Mouse (Mus musculus) liver, embryonic 15.5 days (tissue): Measurements from ENCODE around the gene Cep104. TPM values are rescaled to one million over a fixed set of nuclear protein-coding genes. Genes with fewer than 3 reads are reported as not detected.

Source experiments
- ATAC-seq: fragments of 200-750 bp; cut with Nextera tagmentation; 2 replicates; pipeline ENCODE4 v1.8.0; 2017; ENCODE audit warnings: moderate number of reproducible peaks, mild to moderate bottlenecking, moderate library complexity; ENCODE audit not compliant: insufficient read depth
- H3K27ac ChIP-seq: fragments of 300-500 bp; sonication (generic); replicated peaks from 2 replicates; pipeline ENCODE4 v1.5.1; 2015; ENCODE audit warnings: mild to moderate bottlenecking, inconsistent platforms
- H3K27me3 ChIP-seq: fragments of 300-500 bp; sonication (generic); 2 replicates; pipeline ENCODE4 v1.6.1; 2015; ENCODE audit warnings: mild to moderate bottlenecking, inconsistent platforms
- H3K36me3 ChIP-seq: fragments of 300-500 bp; sonication (generic); replicated peaks from 2 replicates; pipeline ENCODE4 v1.6.1; 2015; ENCODE audit warnings: moderate library complexity, mild to moderate bottlenecking, inconsistent platforms
- H3K4me1 ChIP-seq: fragments of 300-500 bp; sonication (generic); replicated peaks from 2 replicates; pipeline ENCODE4 v1.6.1; 2015; ENCODE audit warnings: inconsistent platforms
- H3K4me2 ChIP-seq: fragments of 300-500 bp; sonication (generic); 2 replicates; pipeline ENCODE4 v1.6.1; 2015; ENCODE audit warnings: moderate library complexity, mild to moderate bottlenecking, inconsistent platforms
- H3K4me3 ChIP-seq: fragments of 300-500 bp; sonication (generic); replicated peaks from 2 replicates; pipeline ENCODE4 v1.5.1; 2015; ENCODE audit warnings: mild to moderate bottlenecking, inconsistent platforms
- H3K9ac ChIP-seq: fragments of 300-500 bp; sonication (generic); 2 replicates; pipeline ENCODE4 v1.6.1; 2015; ENCODE audit warnings: moderate library complexity, mild to moderate bottlenecking, inconsistent platforms
- H3K9me3 ChIP-seq: fragments of 300-500 bp; sonication (generic); replicated peaks from 2 replicates; pipeline ENCODE4 v1.6.1; 2016; ENCODE audit warnings: inconsistent platforms
- WGBS: fragments of 180-500 bp; shearing (Covaris S2); methylation state at CpG from one replicate; pipeline ENCODE4 v1.1.7; 2015; ENCODE audit warnings: mixed read lengths; ENCODE audit not compliant: insufficient replicate concordance; 5-methylcytosine and 5-hydroxymethylcytosine counted together
- polyA plus RNA-seq: library from polyadenylated mRNA; unstranded; fragments of >200 nt; fragmentation: Nextera tagmentation; extraction: Ambion mirVana; gene quantifications from 2 replicates; pipeline ENCODE4 v1.2.1, GENCODE M21; 2015

The Cep104 gene
- polyA plus RNA-seq, 1 experiment from 2014 or later: 6.4 TPM

DNA sequence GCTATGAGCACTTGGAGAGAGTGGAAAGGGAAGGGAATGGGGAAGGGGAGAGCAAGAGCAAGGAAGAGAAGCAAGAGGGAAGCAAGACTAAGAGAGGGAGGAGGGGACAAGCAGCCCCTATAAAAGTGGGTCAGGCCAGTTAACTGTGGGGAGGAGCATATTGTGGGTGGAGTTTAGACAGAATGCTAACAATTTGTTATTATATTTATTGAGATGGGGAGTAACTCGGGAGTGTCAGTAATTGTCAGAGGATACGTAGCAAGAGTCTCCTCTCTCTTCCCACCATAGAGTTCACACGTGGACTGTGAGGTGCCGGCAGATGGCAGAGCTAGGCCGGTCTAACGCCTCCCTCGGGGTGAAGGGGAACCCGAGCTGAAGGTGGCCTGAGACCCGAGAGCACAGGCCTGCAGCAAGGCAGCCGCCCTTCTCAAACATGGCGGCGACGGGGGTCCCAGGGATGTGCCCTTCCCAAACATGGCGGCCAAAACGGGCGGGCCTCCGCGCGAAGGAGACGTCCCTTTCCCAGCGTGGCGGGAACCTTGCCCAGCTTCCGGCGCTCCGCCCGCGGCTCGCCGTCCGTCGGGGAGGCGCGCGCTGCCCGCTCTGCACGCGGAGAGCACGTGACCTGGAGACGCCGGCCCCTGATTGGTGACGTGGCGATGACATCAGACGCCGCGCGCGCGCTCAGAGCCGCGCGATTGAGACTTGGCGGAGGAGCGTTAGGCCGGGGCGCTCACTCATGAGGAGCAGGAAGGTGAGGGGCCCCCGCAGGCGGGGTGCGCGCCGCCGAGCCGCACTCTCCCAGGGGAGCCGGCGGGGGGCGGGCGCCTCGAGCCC, 18.2 kb upstream of the Cep104 start, which contains the start of gene A430005L14Rik:
A430005L14Rik (plus strand) TSS at position 669 of the 837 bp plus-strand sequence.
- Histone ChIP-seq H3K9ac (peak within 1 kb of the TSS; percentile 97), H3K4me1 (peaks cover 20% of the 10 kb centered on the region), H3K9me3 (no peaks in the 10 kb centered on the region), H3K36me3 (peaks cover 24% of the 10 kb centered on the region), H3K4me3 (peak within 1 kb of the TSS; percentile 92), H3K27ac (peak within 1 kb of the TSS; percentile 93), H3K4me2 (peak within 1 kb of the TSS; percentile 83), H3K27me3 (peaks cover 27% of the 10 kb centered on the region)
- 2% methylated on average over 64 of the region's 67 CpGs for WGBS
- ATAC-seq: peak; percentile 97

DNA sequence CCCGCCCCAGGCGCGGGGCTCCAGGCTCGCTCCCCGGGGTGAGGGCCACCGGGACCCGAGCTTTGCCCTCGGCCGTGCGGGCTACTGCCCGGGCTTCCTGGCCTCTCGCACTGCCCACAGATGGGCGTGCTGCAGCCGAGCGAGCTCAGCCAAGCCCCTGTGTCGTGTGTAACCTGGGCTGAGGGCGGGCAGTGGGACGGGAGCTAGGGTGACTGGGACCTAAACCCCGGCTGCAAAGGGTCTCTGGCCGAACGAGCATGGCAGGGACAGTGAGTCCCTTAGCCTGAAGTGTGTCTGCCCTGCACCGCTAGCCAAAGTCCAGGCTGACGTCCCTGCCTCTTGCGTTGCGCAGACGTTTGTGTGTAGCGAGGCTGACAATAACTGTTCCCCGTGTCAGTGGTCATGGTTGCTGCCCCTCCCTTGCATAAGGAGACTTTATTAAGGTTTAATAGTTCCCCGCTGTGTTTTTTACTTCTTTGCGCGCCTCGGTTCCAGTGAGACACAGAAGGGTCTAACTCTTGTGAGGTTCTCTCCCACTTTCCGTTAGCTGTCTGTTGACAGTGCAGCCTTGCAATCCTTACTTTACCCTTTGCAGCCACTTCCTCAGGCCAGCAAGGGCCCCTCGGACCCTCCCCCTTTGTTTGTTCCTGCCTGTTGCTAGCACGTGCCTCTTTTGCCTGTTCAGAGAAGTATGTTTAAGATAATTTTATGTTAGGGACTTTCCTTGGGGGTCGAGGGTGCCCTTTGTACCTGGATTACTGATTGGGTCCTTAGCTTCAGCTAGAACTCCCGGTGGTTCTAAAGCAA, 17.3 kb upstream of the Cep104 start:
- WGBS: under 1% methylated on average over 33 of the region's 37 CpGs
- Histone ChIP-seq H3K4me3 (peak overlapping the region; percentile 92), H3K27me3 (peaks cover 22% of the 10 kb centered on the region), H3K9me3 (no peaks in the 10 kb centered on the region), H3K27ac (peak overlapping the region; percentile 93), H3K36me3 (peaks cover 33% of the 10 kb centered on the region), H3K4me1 (peaks cover 20% of the 10 kb centered on the region), H3K9ac (peak overlapping the region; percentile 97), H3K4me2 (peak overlapping the region; percentile 83)
- ATAC-seq: no peak; the same call in 1 of the 2 replicates

DNA sequence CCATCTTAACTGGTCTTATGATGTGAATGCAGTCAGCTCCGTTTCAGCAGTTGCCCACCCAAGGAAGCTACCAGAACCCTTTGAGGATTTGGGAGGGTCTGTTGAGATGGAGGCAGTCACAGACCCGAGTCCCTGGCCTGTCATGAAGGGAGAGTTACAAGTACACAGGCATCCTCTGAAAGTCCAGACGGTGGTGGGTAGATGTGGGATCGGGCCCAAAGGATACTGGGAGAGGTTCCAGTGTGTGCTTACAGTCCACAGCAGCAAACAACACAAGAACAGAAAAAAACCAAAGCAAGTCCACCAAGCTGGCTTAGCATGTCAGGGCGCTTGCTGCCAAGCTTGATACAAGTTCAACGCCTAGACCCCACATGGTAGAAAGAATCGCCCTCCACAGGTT, 12.4 kb upstream of the Cep104 start:
- no peaks in the 10 kb centered on the region for H3K27me3 ChIP-seq
- H3K36me3 ChIP-seq: peaks cover 74% of the 10 kb centered on the region
- no peak overlapping the region for H3K9ac ChIP-seq
- H3K27ac ChIP-seq: no peak overlapping the region
- no peaks in the 10 kb centered on the region for H3K9me3 ChIP-seq
- WGBS: 77% methylated on average over 7 of the region's 7 CpGs
- no peak for ATAC-seq
- no peak overlapping the region for H3K4me3 ChIP-seq
- peaks cover 13% of the 10 kb centered on the region for H3K4me1 ChIP-seq
- no peak overlapping the region for H3K4me2 ChIP-seq

DNA sequence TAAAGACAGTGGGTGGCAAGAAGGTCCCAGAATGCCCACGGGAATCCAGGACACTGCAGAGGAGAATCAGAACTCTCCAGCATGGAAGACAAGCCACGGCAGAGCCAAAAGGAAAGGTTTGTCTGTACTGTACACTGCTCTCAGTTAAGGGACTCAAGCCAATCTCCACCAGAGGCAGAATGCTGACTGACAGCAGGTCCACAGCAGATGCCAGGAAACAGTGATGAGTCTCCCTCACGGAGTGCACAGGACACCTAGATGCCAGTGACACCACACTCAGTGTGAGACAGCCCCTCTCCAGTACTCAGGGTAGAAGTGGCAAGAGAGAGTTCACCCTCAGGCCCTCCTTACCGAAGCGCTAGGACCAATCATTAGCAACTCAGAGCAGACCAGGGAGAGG, 8.3 kb upstream of the Cep104 start:
- Histone ChIP-seq H3K9me3 (no peaks in the 10 kb centered on the region), H3K27ac (no peak overlapping the region), H3K9ac (no peak overlapping the region), H3K27me3 (no peaks in the 10 kb centered on the region), H3K4me2 (no peak overlapping the region), H3K36me3 (peaks cover 75% of the 10 kb centered on the region), H3K4me3 (no peak overlapping the region), H3K4me1 (no peaks in the 10 kb centered on the region)
- WGBS: 82% methylated on average over 5 of the region's 5 CpGs
- no peak for ATAC-seq

DNA sequence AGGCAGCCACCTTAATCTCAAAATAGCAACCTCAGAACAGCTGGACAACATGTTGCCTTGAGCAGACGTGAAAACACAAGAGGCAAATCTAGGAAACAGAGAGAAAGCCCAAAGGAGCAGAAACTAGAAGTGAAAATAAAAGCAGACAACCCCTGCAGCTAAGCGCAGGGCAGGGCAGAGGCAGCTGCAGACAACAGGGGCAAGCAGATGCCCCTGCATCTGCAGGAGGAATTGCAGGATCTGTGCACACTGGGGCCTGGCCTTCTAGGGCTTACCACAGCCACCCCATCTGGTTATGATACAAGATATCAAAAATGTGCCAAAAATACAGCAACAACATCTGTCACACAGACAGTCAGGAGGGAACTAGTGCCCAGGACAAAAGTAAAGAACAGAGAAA, 7.4 kb upstream of the Cep104 start:
- Histone ChIP-seq H3K27ac (no peak overlapping the region), H3K36me3 (peaks cover 70% of the 10 kb centered on the region), H3K9ac (no peak overlapping the region), H3K4me1 (no peaks in the 10 kb centered on the region), H3K4me2 (no peak overlapping the region), H3K4me3 (no peak overlapping the region), H3K9me3 (no peaks in the 10 kb centered on the region), H3K27me3 (no peaks in the 10 kb centered on the region)
- 71% methylated on average over 2 of the region's 2 CpGs for WGBS
- no peak for ATAC-seq

DNA sequence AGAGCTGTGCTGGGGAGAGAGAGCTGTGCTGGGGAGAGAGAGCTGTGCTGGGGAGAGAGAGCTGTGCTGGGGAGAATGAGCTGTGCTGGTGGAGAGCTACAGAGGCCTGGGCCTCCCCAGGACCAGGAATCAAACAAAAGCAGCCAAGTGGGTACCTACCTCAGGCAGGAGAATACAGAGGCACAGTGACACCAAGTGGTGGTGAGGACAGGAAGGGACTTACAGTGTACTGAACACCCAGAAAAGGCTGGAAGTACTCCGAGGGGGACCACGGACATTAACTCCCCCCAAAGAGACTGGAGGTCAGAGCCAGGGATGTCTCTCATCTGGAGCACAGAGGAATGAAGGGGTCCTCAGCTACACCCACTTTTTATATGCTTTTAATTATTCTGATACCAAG, 6.9 kb upstream of the Cep104 start:
- ATAC-seq: no peak
- Histone ChIP-seq H3K9ac (no peak overlapping the region), H3K4me2 (no peak overlapping the region), H3K9me3 (no peaks in the 10 kb centered on the region), H3K36me3 (peaks cover 65% of the 10 kb centered on the region), H3K4me1 (peaks cover 2% of the 10 kb centered on the region; the same call in 1 of the 2 replicates), H3K27ac (no peak overlapping the region), H3K4me3 (no peak overlapping the region), H3K27me3 (no peaks in the 10 kb centered on the region)
- WGBS: 82% methylated on average over 2 of the region's 2 CpGs

DNA sequence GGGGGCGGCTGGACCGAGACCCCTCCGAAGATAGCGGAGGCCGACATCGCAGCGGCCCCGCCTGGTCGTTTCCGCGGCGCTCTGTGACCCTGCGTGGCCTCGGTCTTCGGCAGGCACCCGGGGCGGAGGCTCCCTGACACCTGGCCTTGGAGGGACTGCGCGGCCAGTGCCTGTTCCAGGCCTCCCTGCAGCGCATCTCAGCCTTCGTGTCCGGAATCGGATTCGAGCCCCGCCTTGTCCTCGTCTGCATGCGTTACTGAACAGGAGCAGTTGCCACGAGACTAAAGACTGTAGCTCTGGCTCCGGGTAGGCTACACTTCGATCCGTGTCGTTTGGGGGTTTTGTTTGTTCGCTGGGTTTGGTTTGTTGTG, 283 bp downstream of the Cep104 start:
- peak overlapping the region; percentile 63 for H3K27ac ChIP-seq
- ATAC-seq: peak; percentile 78
- under 1% methylated on average over 33 of the region's 33 CpGs for WGBS

DNA sequence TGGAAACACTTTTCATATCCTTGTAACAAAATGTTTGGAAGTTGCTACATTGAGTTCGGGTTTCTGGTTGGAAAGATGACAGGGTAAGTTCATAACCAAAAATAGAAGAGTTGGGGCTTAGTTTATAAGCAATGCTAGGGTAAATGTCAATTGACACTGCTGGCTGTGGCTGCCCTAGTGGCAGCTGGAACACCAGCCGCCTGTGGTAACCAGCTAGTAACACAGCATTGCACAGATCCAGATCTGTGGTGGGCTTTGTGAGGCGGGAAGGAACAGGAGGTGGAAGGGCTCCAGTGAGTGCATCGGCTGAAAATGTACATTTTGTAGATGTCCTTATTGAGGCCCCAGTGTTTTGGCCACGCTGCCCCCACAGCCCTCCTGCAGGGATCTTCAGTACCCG, 774 bp downstream of the Cep104 start:
- Histone ChIP-seq H3K27ac (peak overlapping the region; percentile 63; the same call in 1 of the 2 replicates), H3K4me1 (peaks cover 42% of the 10 kb centered on the region), H3K4me3 (peak overlapping the region; percentile 96), H3K27me3 (no peaks in the 10 kb centered on the region), H3K9ac (peak overlapping the region; percentile 80), H3K4me2 (peak overlapping the region; percentile 86), H3K9me3 (no peaks in the 10 kb centered on the region), H3K36me3 (peaks cover 25% of the 10 kb centered on the region)
- ATAC-seq: no peak
- 33% methylated on average over 6 of the region's 6 CpGs for WGBS

More for the DNA sequence above, 283 bp downstream of the Cep104 start:
- Histone ChIP-seq H3K4me1 (peaks cover 42% of the 10 kb centered on the region), H3K4me3 (peak overlapping the region; percentile 96), H3K9ac (peak overlapping the region; percentile 80), H3K4me2 (peak overlapping the region; percentile 86), H3K27me3 (no peaks in the 10 kb centered on the region), H3K36me3 (peaks cover 25% of the 10 kb centered on the region), H3K9me3 (no peaks in the 10 kb centered on the region)

DNA sequence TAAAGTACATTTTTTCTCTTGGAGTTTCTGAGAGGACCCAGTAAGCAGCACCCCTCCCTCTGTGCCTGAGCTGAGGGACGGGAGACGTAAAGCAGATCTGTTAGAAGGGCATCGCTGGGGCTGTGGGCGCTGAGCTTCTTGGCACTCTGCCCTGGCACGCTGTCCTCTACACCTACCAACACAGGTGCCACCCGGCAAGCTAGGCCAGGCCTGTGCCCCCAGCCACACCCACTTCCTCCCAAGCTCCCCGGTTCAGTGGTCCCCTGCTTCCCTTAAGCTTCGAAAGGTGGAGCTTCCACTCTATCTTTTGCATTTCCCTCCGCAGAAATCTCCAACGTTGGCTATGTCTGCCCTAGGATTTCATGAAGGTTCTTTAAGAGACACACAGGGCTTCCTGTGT, 4.2 kb downstream of the Cep104 start:
- Histone ChIP-seq H3K27ac (no peak overlapping the region), H3K36me3 (peaks cover 49% of the 10 kb centered on the region), H3K9ac (no peak overlapping the region), H3K4me3 (no peak overlapping the region), H3K27me3 (no peaks in the 10 kb centered on the region), H3K9me3 (no peaks in the 10 kb centered on the region), H3K4me2 (no peak overlapping the region), H3K4me1 (peaks cover 28% of the 10 kb centered on the region)
- no peak for ATAC-seq
- WGBS: 67% methylated on average over 10 of the region's 10 CpGs

DNA sequence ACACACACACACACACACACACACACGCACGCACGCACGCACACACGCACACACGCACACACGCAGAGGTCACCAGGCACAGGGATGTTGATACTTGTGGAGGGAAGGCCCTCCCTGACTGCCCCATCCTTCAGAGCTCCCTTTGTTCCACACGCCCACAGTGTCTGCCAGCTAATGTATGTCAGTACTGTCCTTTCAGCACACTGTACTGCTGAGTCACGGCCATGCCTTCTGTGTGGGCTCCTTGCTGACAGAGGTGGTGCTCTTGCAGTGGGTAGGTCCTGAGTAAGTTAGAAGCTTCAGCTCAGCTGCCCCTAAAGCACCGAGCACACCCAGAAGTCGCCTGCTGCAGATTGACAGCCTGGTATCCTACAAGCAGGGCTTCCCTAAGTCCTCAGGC, 5.5 kb downstream of the Cep104 start:
- peaks cover 62% of the 10 kb centered on the region for H3K36me3 ChIP-seq
- no peaks in the 10 kb centered on the region for H3K27me3 ChIP-seq
- H3K4me2 ChIP-seq: no peak overlapping the region
- H3K4me1 ChIP-seq: peaks cover 20% of the 10 kb centered on the region
- no peaks in the 10 kb centered on the region for H3K9me3 ChIP-seq
- H3K9ac ChIP-seq: no peak overlapping the region
- no peak for ATAC-seq
- no peak overlapping the region for H3K27ac ChIP-seq
- no peak overlapping the region for H3K4me3 ChIP-seq
- WGBS: 88% methylated on average over 11 of the region's 11 CpGs

DNA sequence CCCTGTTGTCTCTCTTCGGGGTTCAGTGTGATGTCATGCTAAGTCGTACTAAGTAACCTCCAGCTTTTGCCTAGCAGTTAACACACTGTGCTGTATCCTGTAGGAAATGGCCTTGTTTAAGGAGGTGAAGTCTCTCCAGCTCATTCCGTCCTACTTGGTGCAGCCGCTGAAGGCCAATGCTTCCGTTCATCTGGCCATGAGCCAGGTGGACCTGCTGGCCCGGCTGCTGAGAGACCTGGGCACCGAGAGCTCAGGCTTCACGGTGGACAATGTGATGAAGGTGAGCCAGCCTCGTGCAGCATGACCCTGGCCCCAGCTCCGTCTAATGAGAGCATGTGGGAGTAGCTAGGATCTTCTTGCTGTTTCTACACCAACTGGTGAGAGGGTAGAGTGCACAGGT, 17.7 kb downstream of the Cep104 start:
- no peak for ATAC-seq
- Histone ChIP-seq H3K4me2 (no peak overlapping the region), H3K4me3 (no peak overlapping the region), H3K27ac (no peak overlapping the region), H3K9ac (no peak overlapping the region), H3K27me3 (no peaks in the 10 kb centered on the region), H3K9me3 (no peaks in the 10 kb centered on the region), H3K4me1 (no peaks in the 10 kb centered on the region), H3K36me3 (peaks cover 87% of the 10 kb centered on the region)
- 79% methylated on average over 10 of the region's 10 CpGs for WGBS
